In the genomic region with DNA sequence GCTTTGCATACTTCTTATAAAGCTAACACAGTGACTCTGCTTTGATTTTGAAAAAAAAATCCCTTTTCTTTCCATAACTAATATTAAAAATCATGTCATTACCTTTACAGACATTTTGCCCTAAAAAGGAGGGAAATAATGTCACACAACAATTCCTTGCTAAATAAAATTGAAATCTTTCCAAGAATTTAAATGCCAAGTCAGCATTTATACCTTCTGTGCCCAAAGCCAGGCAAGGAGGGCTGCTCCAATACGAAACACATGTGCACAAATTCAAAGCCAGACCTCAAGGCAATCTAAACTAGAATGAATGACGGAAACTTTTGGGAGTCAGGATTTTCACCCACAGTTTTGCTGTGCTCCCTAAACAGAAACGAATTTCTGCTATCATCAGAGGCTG, we compare ENCODE assay signal across 24 mouse cellular contexts.
"Had no signal": no experiment of that assay in that cellular context is flagged by ENCODE, and none has a peak within 500 bp of the region (broad histone marks: within the 10 kb centered on the region; RNA-seq: fewer than 3 reads in every experiment).

No protein-coding gene starts in this region.

- H3K4me3 ChIP-seq: heart, adult 2 months; heart, embryonic 13.5 days; heart, embryonic 15.5 days; hindbrain, embryonic 13.5 days; hindbrain, embryonic 15.5 days; layer of hippocampus, adult 2 months; left cerebral cortex, adult 2 months; limb, embryonic 12.5 days; limb, embryonic 15.5 days; liver, embryonic 12.5 days had no signal

- H3K4me1 ChIP-seq: heart, embryonic 13.5 days; heart, embryonic 15.5 days; hindbrain, embryonic 13.5 days; hindbrain, embryonic 15.5 days; limb, embryonic 12.5 days; limb, embryonic 15.5 days; liver, embryonic 12.5 days had no signal

- H3K27me3 ChIP-seq: heart, embryonic 13.5 days; heart, embryonic 15.5 days; hindbrain, embryonic 13.5 days; hindbrain, embryonic 15.5 days; limb, embryonic 12.5 days; limb, embryonic 15.5 days; liver, embryonic 12.5 days had no signal

- H3K9ac ChIP-seq: heart, embryonic 13.5 days; heart, embryonic 15.5 days; hindbrain, embryonic 13.5 days; hindbrain, embryonic 15.5 days; limb, embryonic 12.5 days; limb, embryonic 15.5 days; liver, embryonic 12.5 days; liver, embryonic 14.5 days had no signal

- ATAC-seq: hindbrain, postnatal 0 days; intestine, embryonic 16.5 days; liver, embryonic 12.5 days had no signal

- H3K9me3 ChIP-seq: heart, embryonic 13.5 days; heart, embryonic 15.5 days; hindbrain, embryonic 13.5 days; hindbrain, embryonic 15.5 days; limb, embryonic 12.5 days; limb, embryonic 15.5 days; liver, embryonic 12.5 days had no signal

- H3K4me2 ChIP-seq: heart, embryonic 11.5 days; heart, embryonic 13.5 days; heart, embryonic 15.5 days; hindbrain, embryonic 13.5 days; hindbrain, embryonic 15.5 days; limb, embryonic 12.5 days; limb, embryonic 15.5 days; liver, embryonic 12.5 days had no signal

- H3K36me3 ChIP-seq: heart, embryonic 13.5 days; heart, embryonic 15.5 days; hindbrain, embryonic 13.5 days; hindbrain, embryonic 15.5 days; limb, embryonic 12.5 days; limb, embryonic 15.5 days; liver, embryonic 12.5 days had no signal

- DNase-seq: gastrocnemius, postnatal 14 days; gastrocnemius, postnatal 36 days; heart, adult 11 months; heart, adult 2 months; heart, postnatal 14 days; heart, postnatal 36 days; kidney, adult 11 months; kidney, adult 2 months; kidney, postnatal 10 days; kidney, postnatal 36 days; left cerebral cortex, postnatal 4 days had no signal

- H3K27ac ChIP-seq: heart, adult 2 months; heart, embryonic 13.5 days; heart, embryonic 15.5 days; hindbrain, embryonic 13.5 days; hindbrain, embryonic 15.5 days; hindbrain, postnatal 0 days; layer of hippocampus, adult 2 months; left cerebral cortex, adult 2 months; limb, embryonic 12.5 days; limb, embryonic 15.5 days; liver, embryonic 12.5 days; liver, embryonic 14.5 days had no signal
